Mouse (Mus musculus) heart, postnatal 4 days (tissue): ENCODE data around the gene Zscan26. TPM values are rescaled to one million over a fixed set of nuclear protein-coding genes. Genes with fewer than 3 reads are reported as not detected.

Experiments used
- DNase-seq: peaks from one replicate; pipeline ENCODE4 v3.0.0; 2021
- total RNA-seq, 2 experiments: library from RNA; stranded (reverse); gene quantifications; 2 replicates each; pipeline ENCODE4 v1.2.3; 2021

The Zscan26 gene
- total RNA-seq, 2 experiments from 2014 or later = 17.7 to 19.1 TPM

- DNase-seq = no peak
Observed at GRCm38 (mm10) chr13:21423301-21423700, 30.2 kb downstream of the Zscan26 start.

- no peak for DNase-seq
Observed at GRCm38 (mm10) chr13:21418865-21419264, 34.7 kb downstream of the Zscan26 start.

- DNase-seq = no peak
Observed at GRCm38 (mm10) chr13:21417298-21418010, 36.1 kb downstream of the Zscan26 start.

- no peak for DNase-seq
Observed at GRCm38 (mm10) chr13:21415750-21416149, 37.8 kb downstream of the Zscan26 start.

GRCm38 (mm10) chr13:21415266-21415665 is 38.3 kb downstream of the Zscan26 start:
- no peak for DNase-seq

GRCm38 (mm10) chr13:21414231-21415212 is 39.0 kb downstream of the Zscan26 start:
- DNase-seq = no peak

GRCm38 (mm10) chr13:21408805-21409459 is 44.6 kb downstream of the Zscan26 start:
- no peak for DNase-seq

GRCm38 (mm10) chr13:21407969-21408804 is 45.3 kb downstream of the Zscan26 start:
- DNase-seq = peak; percentile 88

GRCm38 (mm10) chr13:21407341-21407740 is 46.2 kb downstream of the Zscan26 start:
- DNase-seq = no peak

- DNase-seq = no peak
Observed at GRCm38 (mm10) chr13:21402848-21403247, 50.7 kb downstream of the Zscan26 start.

- DNase-seq = peak; percentile 89
Observed at GRCm38 (mm10) chr13:21402287-21402846, 51.2 kb downstream of the Zscan26 start, which contains the start of gene Zkscan3. Gene Zkscan3 (minus strand): TSS chr13:21402755.

- no peak for DNase-seq
Observed at GRCm38 (mm10) chr13:21401636-21402286, 51.8 kb downstream of the Zscan26 start.

- no peak for DNase-seq
Observed at GRCm38 (mm10) chr13:21401166-21401565, 52.4 kb downstream of the Zscan26 start.

GRCm38 (mm10) chr13:21397486-21397885 is 56.0 kb downstream of the Zscan26 start:
- DNase-seq = no peak

- DNase-seq = peak; percentile 35
Observed at GRCm38 (mm10) chr13:21396048-21396447, 57.5 kb downstream of the Zscan26 start.

GRCm38 (mm10) chr13:21395623-21396022 is 57.9 kb downstream of the Zscan26 start:
- no peak for DNase-seq

- no peak for DNase-seq
Observed at GRCm38 (mm10) chr13:21395211-21395610, 58.3 kb downstream of the Zscan26 start.
